Mouse (Mus musculus) fibroblast of lung, adult 2 months (primary cell): ENCODE results near the gene Mgst2.

ENCODE experiments used
- DNase-seq: peaks from one replicate; pipeline ENCODE4 v3.0.0-alpha.2; 2011; ENCODE audit warnings: low read depth

The Mgst2 gene

GRCm38 (mm10) chr3:51701281-51701751, 41.2 kb downstream of the Mgst2 start:
- no peak for DNase-seq

GRCm38 (mm10) chr3:51701950-51702349, 41.8 kb downstream of the Mgst2 start:
- DNase-seq: no peak

- no peak for DNase-seq
Measured at GRCm38 (mm10) chr3:51702701-51703286, 42.6 kb downstream of the Mgst2 start.

GRCm38 (mm10) chr3:51703478-51703877, 43.3 kb downstream of the Mgst2 start:
- DNase-seq: no peak

GRCm38 (mm10) chr3:51705220-51705619, 45.1 kb downstream of the Mgst2 start:
- no peak for DNase-seq

- DNase-seq: no peak
Measured at GRCm38 (mm10) chr3:51708375-51708745, 48.2 kb downstream of the Mgst2 start.

GRCm38 (mm10) chr3:51708746-51709411, 48.7 kb downstream of the Mgst2 start:
- DNase-seq: peak; percentile 81

- no peak for DNase-seq
Measured at GRCm38 (mm10) chr3:51712382-51712781, 52.2 kb downstream of the Mgst2 start.

GRCm38 (mm10) chr3:51713233-51713632, 53.1 kb downstream of the Mgst2 start:
- DNase-seq: no peak

- DNase-seq: no peak
Measured at GRCm38 (mm10) chr3:51714469-51714868, 54.3 kb downstream of the Mgst2 start.

GRCm38 (mm10) chr3:51717455-51717854, 57.3 kb downstream of the Mgst2 start:
- DNase-seq: no peak

- DNase-seq: no peak
Measured at GRCm38 (mm10) chr3:51717909-51718308, 57.7 kb downstream of the Mgst2 start.

GRCm38 (mm10) chr3:51719373-51719772, 59.2 kb downstream of the Mgst2 start:
- DNase-seq: no peak

- no peak for DNase-seq
Measured at GRCm38 (mm10) chr3:51719982-51720381, 59.8 kb downstream of the Mgst2 start.

GRCm38 (mm10) chr3:51726257-51726656, 66.1 kb downstream of the Mgst2 start:
- no peak for DNase-seq

- no peak for DNase-seq
Measured at GRCm38 (mm10) chr3:51727487-51727886, 67.3 kb downstream of the Mgst2 start.

- no peak for DNase-seq
Measured at GRCm38 (mm10) chr3:51727968-51728367, 67.8 kb downstream of the Mgst2 start.

- no peak for DNase-seq
Measured at GRCm38 (mm10) chr3:51728456-51728855, 68.3 kb downstream of the Mgst2 start.

- no peak for DNase-seq
Measured at GRCm38 (mm10) chr3:51729109-51729918, 69.2 kb downstream of the Mgst2 start.

GRCm38 (mm10) chr3:51730662-51731061, 70.5 kb downstream of the Mgst2 start:
- DNase-seq: no peak

- no peak for DNase-seq
Measured at GRCm38 (mm10) chr3:51731949-51732636, 71.9 kb downstream of the Mgst2 start.
